Mouse (Mus musculus) CH12.LX (cell line): ENCODE measurements around the gene Nfkbiz.

Experiments used
- CTCF ChIP-seq, 2 experiments: IDR thresholded peaks in 1 of 2; conservative IDR thresholded peaks in 1 of 2; 2 replicates each; pipeline ENCODE4 v1.5.1; 2011 to 2012; ENCODE audit warnings: low read depth in 2 of 2, low read length in 2 of 2, improper control_type of control experiment in 1 of 2, inconsistent platforms in 1 of 2, mild to moderate bottlenecking in 1 of 2, moderate library complexity in 1 of 2
- EP300 ChIP-seq: IDR thresholded peaks from 2 replicates; pipeline ENCODE4 v1.6.1; 2011; ENCODE audit warnings: low read length, improper control_type of control experiment
- GABPA ChIP-seq: IDR thresholded peaks from 2 replicates; pipeline ENCODE4 v1.6.1; 2012; ENCODE audit warnings: low read depth, low read length, improper control_type of control experiment, inconsistent platforms; ENCODE audit not compliant: insufficient replicate concordance
- MEF2A ChIP-seq: IDR thresholded peaks from 2 replicates; pipeline ENCODE4 v1.6.1; 2014; ENCODE audit warnings: low read depth, mild to moderate bottlenecking, inconsistent platforms, low read length, improper control_type of control experiment, borderline replicate concordance
- NELFE ChIP-seq: IDR thresholded peaks from 2 replicates; pipeline ENCODE4 v1.6.1; 2011; ENCODE audit warnings: low read depth, low read length, improper control_type of control experiment
- POLR2A ChIP-seq: IDR thresholded peaks from 2 replicates; pipeline ENCODE4 v1.6.1; 2011; ENCODE audit warnings: low read depth, mild to moderate bottlenecking, improper control_type of control experiment, low read length
- RAD21 ChIP-seq: IDR thresholded peaks from 2 replicates; pipeline ENCODE4 v1.6.1; 2011; ENCODE audit warnings: low read depth, mild to moderate bottlenecking, low read length, improper control_type of control experiment, moderate library complexity
- ZC3H11A ChIP-seq: IDR thresholded peaks from 2 replicates; pipeline ENCODE4 v1.6.1; 2012; ENCODE audit warnings: low read depth, mild to moderate bottlenecking, inconsistent platforms, low read length, improper control_type of control experiment

DNA sequence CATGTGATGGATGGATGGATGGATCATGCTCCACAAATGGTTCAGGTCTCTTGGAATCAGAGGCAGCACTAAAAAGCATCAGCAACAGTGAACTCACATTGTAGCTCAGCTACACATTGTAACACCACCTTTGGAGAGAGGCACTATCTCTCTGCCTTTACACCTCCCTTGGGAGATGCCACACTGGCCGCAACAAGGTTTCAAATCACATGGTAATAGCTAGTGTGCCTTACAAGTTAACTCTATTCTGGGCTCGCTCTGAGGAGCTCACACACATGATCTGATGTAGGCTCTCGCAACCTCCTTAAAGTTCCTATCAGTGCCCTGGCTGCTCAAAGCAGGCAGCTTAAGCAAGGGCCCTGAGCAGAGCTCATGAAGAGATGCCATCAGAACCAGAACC is 11.8 kb upstream of the Nfkbiz start:
- TF ChIP-seq POLR2A (0 out of 2 replicates have a peak, but pooled peaks have one; percentile 17), EP300 (no peak; the same call in 1 of the 2 replicates), GABPA (no peak), CTCF (conservative IDR thresholded peaks at IDR 0.05 in 1 of 2, IDR thresholded peaks at IDR 0.05 in 1 of 2; ENCODE audit: low read depth in 2 of 2, low read length in 2 of 2) (no peak), NELFE (no peak), ZC3H11A (no peak), RAD21 (peak; percentile 20), MEF2A (peak; percentile 72)
